Mouse (Mus musculus) Patski (cell line): ENCODE data around the gene Rab31. TPM values are rescaled to one million over a fixed set of nuclear protein-coding genes. Genes with fewer than 3 reads are reported as not detected.

Source experiments
- ATAC-seq: fragments of 100-300 bp; one replicate; pipeline ENCODE4 v1.8.0; 2021
- CTCF ChIA-PET: fragments of 350-600 bp; sonication (Branson Sonifier 250); formaldehyde crosslinking; loops from one replicate; lab custom pipeline; 2022; ENCODE audit warnings: inconsistent platforms; lab: Charles Lee
- POLR2A ChIA-PET: fragments of 350-600 bp; sonication (Branson Sonifier 250); formaldehyde crosslinking; loops from one replicate; lab custom pipeline; 2022; ENCODE audit warnings: antibody characterized with exemption, inconsistent platforms; lab: Charles Lee
- DNase-seq: peaks from one replicate; pipeline ENCODE4 v3.0.0-alpha.2; 2011; ENCODE audit warnings: low read depth, low spot score
- H3K27me3 ChIP-seq: fragments of 371-371 bp; one replicate; pipeline ENCODE4 v1.5.1; 2021
- CTCF ChIP-seq: fragments of 100-300 bp; IDR thresholded peaks from one replicate; pipeline ENCODE4 v1.5.1; 2021
- in situ Hi-C: fragments of 300-500 bp; cut with MboI; formaldehyde crosslinking; loops from 3 replicates; pipeline ENCODE4 v1.11.1; 2018; ENCODE audit warnings: low pct_unique_long_range_greater_than_20kb, mixed read lengths
- polyA plus RNA-seq: library from polyadenylated mRNA; unstranded; gene quantifications from one replicate; pipeline ENCODE4 v1.2.3, GENCODE M21; 2021

Gene Rab31
- polyA plus RNA-seq, 1 experiment from 2014 or later = 71.2 TPM

- ChIA-PET POLR2A (no interaction called here), CTCF (no interaction called here)
- ATAC-seq (no peak), DNase-seq (no peak)
- no peak for TF ChIP-seq CTCF
- no peaks in the 10 kb centered on the region for H3K27me3 ChIP-seq
- in situ Hi-C loops = no loop called here
These were observed 21.7 kb upstream of the Rab31 start for GRCm38 (mm10) chr17:65794096-65794850.

GRCm38 (mm10) chr17:65793307-65793930 is 20.9 kb upstream of the Rab31 start:
- ChIA-PET POLR2A (no interaction called here), CTCF (no interaction called here)
- H3K27me3 ChIP-seq = no peaks in the 10 kb centered on the region
- TF ChIP-seq CTCF = no peak
- in situ Hi-C loops = no loop called here
- DNase-seq = no peak
- peak; percentile 72 for ATAC-seq

GRCm38 (mm10) chr17:65791161-65791560 is 18.6 kb upstream of the Rab31 start:
- TF ChIP-seq CTCF = no peak
- no peak for ATAC-seq
- no peaks in the 10 kb centered on the region for H3K27me3 ChIP-seq
- no peak for DNase-seq
- POLR2A ChIA-PET = no interaction called here
- in situ Hi-C loops = no loop called here
- CTCF ChIA-PET = interaction anchor here (0.9 to 1.0 kb wide), 2 partner anchors 28 to 30 kb away, joined by 3 read pairs; no protein-coding TSS in a partner anchor

GRCm38 (mm10) chr17:65789576-65789975 is 17.0 kb upstream of the Rab31 start:
- ATAC-seq = no peak
- no peaks in the 10 kb centered on the region for H3K27me3 ChIP-seq
- no peak for DNase-seq
- TF ChIP-seq CTCF = no peak
- in situ Hi-C loops = no loop called here
- POLR2A ChIA-PET = no interaction called here
- CTCF ChIA-PET = interaction anchor here (1.4 to 1.6 kb wide), 2 partner anchors 33 to 51 kb away, joined by 4 read pairs; no protein-coding TSS in a partner anchor

GRCm38 (mm10) chr17:65788542-65789291 is 16.2 kb upstream of the Rab31 start:
- ChIA-PET POLR2A (no interaction called here), CTCF (interaction anchor here (1.4 to 1.6 kb wide), 2 partner anchors 34 to 50 kb away, joined by 4 read pairs; no protein-coding TSS in a partner anchor)
- no peaks in the 10 kb centered on the region for H3K27me3 ChIP-seq
- ATAC-seq = no peak
- no peak for DNase-seq
- TF ChIP-seq CTCF = no peak
- in situ Hi-C loops = no loop called here

GRCm38 (mm10) chr17:65787261-65787660 is 14.7 kb upstream of the Rab31 start:
- ChIA-PET POLR2A (no interaction called here), CTCF (no interaction called here)
- TF ChIP-seq CTCF = no peak
- in situ Hi-C loops = no loop called here
- no peak for ATAC-seq
- H3K27me3 ChIP-seq = no peaks in the 10 kb centered on the region
- DNase-seq = no peak

GRCm38 (mm10) chr17:65786225-65786624 is 13.7 kb upstream of the Rab31 start:
- no peak for ATAC-seq
- in situ Hi-C loops = no loop called here

GRCm38 (mm10) chr17:65785707-65786106 is 13.2 kb upstream of the Rab31 start:
- no peaks in the 10 kb centered on the region for H3K27me3 ChIP-seq
- no peak for DNase-seq
- POLR2A ChIA-PET = no interaction called here
- CTCF ChIA-PET = no interaction called here
- no peak for ATAC-seq
- in situ Hi-C loops = no loop called here
- TF ChIP-seq CTCF = no peak

More at GRCm38 (mm10) chr17:65786225-65786624, 13.7 kb upstream of the Rab31 start:
- no peak for DNase-seq
- peak; percentile 23 for TF ChIP-seq CTCF
- no peaks in the 10 kb centered on the region for H3K27me3 ChIP-seq
- CTCF ChIA-PET = no interaction called here
- POLR2A ChIA-PET = no interaction called here

- CTCF ChIA-PET = interaction anchor here (0.8 kb wide), 1 partner anchor 30 kb away, joined by 3 read pairs; no protein-coding TSS in a partner anchor
- in situ Hi-C loops = no loop called here
These were observed 12.1 kb upstream of the Rab31 start for GRCm38 (mm10) chr17:65784610-65785140.

More at GRCm38 (mm10) chr17:65784610-65785140, 12.1 kb upstream of the Rab31 start:
- no peaks in the 10 kb centered on the region for H3K27me3 ChIP-seq
- ATAC-seq = no peak
- no peak for TF ChIP-seq CTCF
- no peak for DNase-seq
- POLR2A ChIA-PET = interaction anchor here (0.7 kb wide), 1 partner anchor 171 kb away, joined by 4 read pairs; the partner anchor contains the start of gene Vapa
